Comparison of ENCODE assay signal across 23 mouse cellular contexts in the genomic region with DNA sequence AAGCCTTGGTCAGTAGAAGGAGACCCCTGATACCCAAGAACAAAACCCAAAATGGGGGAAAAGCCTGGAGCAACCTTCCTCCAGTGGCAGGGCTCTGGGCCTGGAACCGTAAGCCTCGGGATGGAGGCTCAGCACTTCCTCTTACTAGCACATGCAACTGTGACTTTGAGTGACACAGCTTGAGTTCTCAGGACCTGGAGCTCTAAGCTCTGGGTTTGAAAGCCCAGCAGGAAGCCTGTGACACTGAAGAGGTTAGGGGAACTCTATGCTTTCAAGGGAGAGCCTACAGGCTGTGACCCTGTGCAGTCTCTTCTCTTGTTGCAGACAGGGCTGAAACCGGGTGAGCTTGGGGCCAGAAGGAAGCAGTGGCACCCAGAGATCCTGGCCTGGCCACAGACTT.
A peak's percentile ranks its signal among the peaks of the same experiment; 100 is the strongest.
DNase-seq lines count a peak whose midpoint lies in the region; ATAC-seq lines count a peak whose summit lies in the region.
"Had no signal": no experiment of that assay in that cellular context is flagged by ENCODE, and none has a peak within 500 bp of the region (broad histone marks: within the 10 kb centered on the region; RNA-seq: fewer than 3 reads in every experiment).

No protein-coding gene starts in this region.

- no peak overlapping the region for H3K4me3 ChIP-seq in liver, embryonic 13.5 days (replicated peaks)
- H3K4me3 ChIP-seq in liver, embryonic 11.5 days (ENCODE audit: low read depth, low read length) = no peak overlapping the region
- H3K4me3 ChIP-seq: embryonic facial prominence, embryonic 12.5 days; heart, embryonic 12.5 days; limb, embryonic 15.5 days; neural tube, embryonic 15.5 days had no signal

- no peak overlapping the region for H3K4me2 ChIP-seq in liver, embryonic 13.5 days
- no peak overlapping the region for H3K4me2 ChIP-seq in liver, embryonic 11.5 days
- H3K4me2 ChIP-seq: embryonic facial prominence, embryonic 12.5 days; heart, embryonic 12.5 days; limb, embryonic 15.5 days; midbrain, embryonic 11.5 days; neural tube, embryonic 15.5 days had no signal

- H3K4me1 ChIP-seq in liver, embryonic 13.5 days (replicated peaks) = peaks cover 26% of the 10 kb centered on the region
- H3K4me1 ChIP-seq in liver, embryonic 11.5 days (replicated peaks; ENCODE audit: control insufficient read depth, insufficient read depth, low read length) = peaks cover 5% of the 10 kb centered on the region; the same call in 1 of the 2 replicates
- H3K4me1 ChIP-seq: embryonic facial prominence, embryonic 12.5 days; limb, embryonic 15.5 days; neural tube, embryonic 15.5 days had no signal

- 29% methylated on average over 3 of the region's 3 CpGs for WGBS in liver, embryonic 13.5 days (ENCODE audit: insufficient replicate concordance)
- WGBS in liver, embryonic 11.5 days = 27% methylated on average over 3 of the region's 3 CpGs

- no peaks in the 10 kb centered on the region for H3K27me3 ChIP-seq in liver, embryonic 13.5 days
- no peaks in the 10 kb centered on the region for H3K27me3 ChIP-seq in liver, embryonic 11.5 days (replicated peaks; ENCODE audit: control insufficient read depth, insufficient read depth, low read length)
- H3K27me3 ChIP-seq: embryonic facial prominence, embryonic 12.5 days; heart, embryonic 12.5 days; limb, embryonic 15.5 days; neural tube, embryonic 15.5 days had no signal

- no peaks in the 10 kb centered on the region for H3K36me3 ChIP-seq in liver, embryonic 13.5 days
- no peaks in the 10 kb centered on the region for H3K36me3 ChIP-seq in liver, embryonic 11.5 days (ENCODE audit: control insufficient read depth, insufficient read depth, low read length)
- H3K36me3 ChIP-seq: embryonic facial prominence, embryonic 12.5 days; G1E; heart, embryonic 12.5 days; limb, embryonic 15.5 days; neural tube, embryonic 15.5 days had no signal

- no peak for DNase-seq in liver, embryonic 13.5 days
- DNase-seq in liver, embryonic 11.5 days (ENCODE audit: low spot score) = no peak
- DNase-seq in retina, postnatal 1 day = no peak
- no peak for DNase-seq in layer of hippocampus, adult 8-10 months (ENCODE audit: low spot score in 2 of 2)
- no peak for DNase-seq in urinary bladder, postnatal 10 days (ENCODE audit: low spot score)
- DNase-seq: cerebellum, adult 18-20 months; gastrocnemius, postnatal 25 days; heart, postnatal 36 days; kidney, adult 11 months; kidney, postnatal 14 days; spleen, adult 18-20 months; thymus, adult 18-20 months had no signal

- peak; percentile 37; the same call in 1 of the 2 replicates for ATAC-seq in liver, embryonic 13.5 days (ENCODE audit: low read depth)
- ATAC-seq in liver, embryonic 11.5 days (replicated peaks; ENCODE audit: low FRiP score) = no peak
- ATAC-seq in common myeloid progenitor, adult 5-6 weeks (replicated peaks; ENCODE audit: low read depth, poor library complexity, severe bottlenecking) = peak; percentile 63
- ATAC-seq in megakaryocyte, adult 5-6 weeks (ENCODE audit: poor library complexity, severe bottlenecking) = peak; percentile 57
- ATAC-seq: CD4-positive, CD25-positive, alpha-beta regulatory T cell, adult 4 months; hindbrain, embryonic 16.5 days; lung, postnatal 0 days had no signal

- H3K9ac ChIP-seq in liver, embryonic 13.5 days = no peak overlapping the region
- no peak overlapping the region for H3K9ac ChIP-seq in liver, embryonic 11.5 days (ENCODE audit: low read depth, low read length)
- H3K9ac ChIP-seq: embryonic facial prominence, embryonic 12.5 days; heart, embryonic 12.5 days; limb, embryonic 15.5 days; neural tube, embryonic 15.5 days had no signal

- H3K27ac ChIP-seq in liver, embryonic 13.5 days = peak overlapping the region; percentile 34
- no peak overlapping the region for H3K27ac ChIP-seq in liver, embryonic 11.5 days (ENCODE audit: low read depth, low read length)
- H3K27ac ChIP-seq: embryonic facial prominence, embryonic 12.5 days; limb, embryonic 15.5 days; neural tube, embryonic 15.5 days had no signal

- H3K9me3 ChIP-seq in liver, embryonic 13.5 days (replicated peaks) = no peaks in the 10 kb centered on the region
- H3K9me3 ChIP-seq in liver, embryonic 11.5 days (ENCODE audit: control insufficient read depth, low read length) = no peaks in the 10 kb centered on the region
- H3K9me3 ChIP-seq: embryonic facial prominence, embryonic 12.5 days; G1E; limb, embryonic 15.5 days; neural tube, embryonic 15.5 days had no signal
